Mouse (Mus musculus) lung, postnatal 0 days (tissue): Measurements from ENCODE around the gene Bcl11b. TPM values are rescaled to one million over a fixed set of nuclear protein-coding genes. Genes with fewer than 3 reads are reported as not detected.

Experiments used
- ATAC-seq: fragments of 200-750 bp; cut with Nextera tagmentation; 2 replicates; pipeline ENCODE4 v1.8.0; 2017; ENCODE audit warnings: moderate library complexity
- DNase-seq: peaks from one replicate; pipeline ENCODE4 v3.0.0-alpha.2; 2016; ENCODE audit warnings: low spot score
- H3K27ac ChIP-seq: fragments of 300-500 bp; sonication (generic); 2 replicates; pipeline ENCODE4 v1.5.1; 2014; ENCODE audit warnings: antibody characterized with exemption, mild to moderate bottlenecking, low read length, mixed read lengths
- H3K27me3 ChIP-seq: fragments of 300-500 bp; sonication (generic); replicated peaks from 2 replicates; pipeline ENCODE4 v1.6.1; 2014; ENCODE audit warnings: low read length, mixed read lengths; ENCODE audit not compliant: insufficient read depth
- H3K36me3 ChIP-seq: fragments of 300-500 bp; sonication (generic); 2 replicates; pipeline ENCODE4 v1.6.1; 2014; ENCODE audit warnings: low read length, mixed read lengths; ENCODE audit not compliant: insufficient read depth
- H3K4me1 ChIP-seq: fragments of 300-500 bp; sonication (generic); 2 replicates; pipeline ENCODE4 v1.6.1; 2014; ENCODE audit warnings: antibody characterized with exemption, low read depth, low read length, mixed read lengths; ENCODE audit not compliant: insufficient read depth
- H3K4me2 ChIP-seq: fragments of 300-500 bp; sonication (generic); replicated peaks from 2 replicates; pipeline ENCODE4 v1.6.1; 2014; ENCODE audit warnings: low read depth, mild to moderate bottlenecking, low read length, moderate library complexity, mixed read lengths
- H3K4me3 ChIP-seq: fragments of 300-500 bp; sonication (generic); 2 replicates; pipeline ENCODE4 v1.5.1; 2014; ENCODE audit warnings: low read depth, low read length
- H3K9ac ChIP-seq: fragments of 300-500 bp; sonication (generic); replicated peaks from 2 replicates; pipeline ENCODE4 v1.6.1; 2014; ENCODE audit warnings: low read depth, mild to moderate bottlenecking
- H3K9me3 ChIP-seq: fragments of 300-500 bp; sonication (generic); 2 replicates; pipeline ENCODE4 v1.6.1; 2016; ENCODE audit warnings: low read length, mixed read lengths
- CTCF ChIP-seq: IDR thresholded peaks from 2 replicates; pipeline ENCODE4 v1.5.1; 2016; ENCODE audit warnings: antibody characterized with exemption, mild to moderate bottlenecking
- EP300 ChIP-seq: IDR thresholded peaks from 2 replicates; pipeline ENCODE4 v1.6.1; 2016; ENCODE audit warnings: antibody characterized with exemption, mild to moderate bottlenecking, control low read depth
- WGBS: fragments of 180-500 bp; shearing (Covaris S2); extraction: QIAGEN DNeasy Blood & Tissue Kit; methylation state at CpG from one replicate; pipeline ENCODE4 v1.1.7; 2014; 5-methylcytosine and 5-hydroxymethylcytosine counted together
- polyA plus RNA-seq: library from polyadenylated mRNA; unstranded; fragments of >200 nt; fragmentation: Nextera tagmentation; extraction: Ambion mirVana; gene quantifications from 2 replicates; pipeline ENCODE4 v1.2.1, GENCODE M21; 2015

Gene Bcl11b
- polyA plus RNA-seq, 1 experiment from 2014 or later: 0.44 TPM

DNA sequence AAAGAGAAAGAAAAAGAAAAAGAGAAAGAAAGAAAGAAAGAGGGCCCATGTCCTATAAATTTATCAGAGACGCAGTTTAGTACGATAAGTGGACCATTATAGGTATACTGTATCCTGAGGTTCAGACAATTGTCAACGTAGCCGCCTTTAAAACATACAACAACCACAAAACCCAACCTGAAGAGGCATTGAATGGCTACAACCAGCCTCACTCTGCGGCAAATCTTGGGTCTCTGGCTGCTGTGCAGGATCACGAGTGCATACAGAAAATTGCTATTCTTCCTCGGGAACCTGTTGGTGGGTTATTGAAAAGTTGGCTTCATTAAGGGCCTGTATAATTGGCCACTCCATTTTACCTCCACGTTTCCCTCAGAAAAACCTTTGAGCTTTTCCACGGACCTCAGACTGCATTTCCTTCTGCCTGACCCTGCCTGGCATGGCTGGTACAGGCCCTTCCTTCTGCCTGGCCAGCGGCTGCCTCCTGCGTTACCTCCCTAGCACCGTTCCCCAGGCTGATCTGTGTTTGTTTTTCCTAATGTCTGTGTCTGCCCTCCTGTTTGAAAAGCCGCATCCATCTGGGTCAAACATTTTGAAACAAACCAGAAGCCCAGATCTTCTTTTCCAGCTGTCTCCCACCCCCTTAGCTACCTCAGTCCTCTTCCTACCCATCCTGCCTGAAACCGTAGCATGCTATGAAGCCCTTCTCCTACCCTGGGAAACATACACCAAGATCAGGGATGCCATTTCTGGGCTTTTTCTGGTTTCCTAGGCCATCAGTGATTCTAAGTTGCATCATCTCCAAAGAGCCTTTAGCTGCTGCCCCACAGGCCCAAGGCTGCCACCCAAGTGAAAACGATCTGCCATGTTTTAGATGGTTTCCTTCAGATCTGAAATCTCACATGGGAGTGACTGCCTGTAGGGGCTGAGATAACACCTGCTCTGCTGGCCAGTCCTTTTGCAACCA lies 3.4 kb downstream of the Bcl11b start:
- Histone ChIP-seq H3K9ac (no peak overlapping the region), H3K36me3 (no peaks in the 10 kb centered on the region), H3K27ac (no peak overlapping the region), H3K4me2 (no peak overlapping the region), H3K27me3 (peaks cover 34% of the 10 kb centered on the region), H3K9me3 (no peaks in the 10 kb centered on the region), H3K4me1 (no peaks in the 10 kb centered on the region), H3K4me3 (no peak overlapping the region)
- 70% methylated on average over 15 of the region's 15 CpGs for WGBS
- no peak for DNase-seq
- TF ChIP-seq CTCF (no peak), EP300 (no peak)
- ATAC-seq: no peak

DNA sequence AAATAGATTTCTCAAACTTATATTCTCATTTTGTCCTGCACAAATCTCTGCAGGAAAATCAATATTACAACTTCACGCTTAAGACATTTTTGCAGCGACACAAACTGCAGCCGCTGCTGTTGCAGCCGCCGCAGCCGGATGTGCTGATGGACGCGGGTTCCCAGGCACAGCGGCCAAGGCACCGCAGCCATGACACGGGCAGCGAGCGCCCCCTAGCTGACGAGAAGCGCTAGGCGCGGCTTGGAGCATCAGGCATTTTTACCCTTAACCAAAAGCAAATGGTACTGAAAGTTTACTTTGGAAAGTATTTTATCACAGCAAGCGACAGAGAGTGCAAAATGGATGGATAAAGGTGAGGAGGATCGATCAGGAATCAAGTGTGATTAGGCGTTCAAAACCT lies 4.7 kb downstream of the Bcl11b start:
- H3K4me1 ChIP-seq: no peaks in the 10 kb centered on the region
- H3K27ac ChIP-seq: no peak overlapping the region
- 2% methylated on average over 20 of the region's 20 CpGs for WGBS
- H3K9ac ChIP-seq: no peak overlapping the region
- H3K4me2 ChIP-seq: no peak overlapping the region
- TF ChIP-seq CTCF (peak; percentile 99), EP300 (no peak)
- H3K9me3 ChIP-seq: no peaks in the 10 kb centered on the region
- DNase-seq: peak; percentile 83
- H3K27me3 ChIP-seq: peaks cover 21% of the 10 kb centered on the region
- ATAC-seq: peak; percentile 46; the same call in 1 of the 2 replicates
- no peak overlapping the region for H3K4me3 ChIP-seq
- H3K36me3 ChIP-seq: no peaks in the 10 kb centered on the region

DNA sequence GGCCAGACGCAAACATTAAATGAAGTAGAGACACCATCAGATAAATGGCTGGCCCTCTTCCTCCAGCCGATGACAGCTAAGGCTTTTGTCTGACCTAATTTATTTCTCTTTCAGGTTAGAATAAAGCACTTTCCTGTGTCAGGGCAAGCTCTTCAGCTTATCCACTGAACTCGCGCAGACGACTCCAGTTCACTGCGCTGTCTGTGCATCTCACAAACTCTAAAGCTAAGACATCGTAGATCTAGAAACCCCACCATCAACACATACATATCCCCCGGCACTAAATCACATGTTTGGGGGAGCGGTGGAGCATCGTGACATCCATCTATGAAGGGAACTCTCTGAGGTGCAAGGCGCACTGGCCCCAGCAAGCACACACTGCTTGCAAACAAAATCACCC lies 5.5 kb downstream of the Bcl11b start:
- DNase-seq (no peak), ATAC-seq (no peak)
- H3K36me3 ChIP-seq: no peaks in the 10 kb centered on the region
- 65% methylated on average over 11 of the region's 11 CpGs for WGBS
- H3K4me2 ChIP-seq: no peak overlapping the region
- H3K27me3 ChIP-seq: peaks cover 24% of the 10 kb centered on the region
- H3K4me3 ChIP-seq: no peak overlapping the region
- no peaks in the 10 kb centered on the region for H3K4me1 ChIP-seq
- no peak overlapping the region for H3K9ac ChIP-seq
- no peaks in the 10 kb centered on the region for H3K9me3 ChIP-seq
- no peak overlapping the region for H3K27ac ChIP-seq
- TF ChIP-seq CTCF: no peak
- TF ChIP-seq EP300: no peak

DNA sequence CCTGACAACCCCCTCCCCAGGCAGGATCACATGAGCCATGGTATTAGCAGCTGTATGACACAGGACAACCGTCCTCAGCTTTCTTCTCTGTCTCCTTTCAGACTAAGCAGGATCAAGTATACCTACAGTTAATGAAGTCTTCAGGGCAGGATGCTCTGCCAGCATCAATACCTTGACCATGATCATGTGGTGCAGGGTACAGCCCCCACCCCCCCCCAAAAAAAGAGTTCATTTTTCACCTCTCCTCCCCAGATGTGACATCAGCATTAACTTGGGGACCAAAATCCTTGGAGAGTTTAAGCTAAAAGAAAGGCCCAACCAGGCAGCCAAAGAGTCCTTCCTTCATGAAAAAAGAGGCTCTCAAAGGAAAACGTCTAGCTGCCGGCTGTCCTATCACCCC lies 6.2 kb downstream of the Bcl11b start:
- WGBS: 51% methylated on average over 3 of the region's 3 CpGs
- Histone ChIP-seq H3K27ac (no peak overlapping the region), H3K9me3 (no peaks in the 10 kb centered on the region), H3K36me3 (no peaks in the 10 kb centered on the region), H3K27me3 (peaks cover 18% of the 10 kb centered on the region), H3K4me1 (no peaks in the 10 kb centered on the region), H3K9ac (no peak overlapping the region), H3K4me3 (no peak overlapping the region), H3K4me2 (no peak overlapping the region)
- TF ChIP-seq CTCF (no peak), EP300 (no peak)
- no peak for DNase-seq
- ATAC-seq: no peak

DNA sequence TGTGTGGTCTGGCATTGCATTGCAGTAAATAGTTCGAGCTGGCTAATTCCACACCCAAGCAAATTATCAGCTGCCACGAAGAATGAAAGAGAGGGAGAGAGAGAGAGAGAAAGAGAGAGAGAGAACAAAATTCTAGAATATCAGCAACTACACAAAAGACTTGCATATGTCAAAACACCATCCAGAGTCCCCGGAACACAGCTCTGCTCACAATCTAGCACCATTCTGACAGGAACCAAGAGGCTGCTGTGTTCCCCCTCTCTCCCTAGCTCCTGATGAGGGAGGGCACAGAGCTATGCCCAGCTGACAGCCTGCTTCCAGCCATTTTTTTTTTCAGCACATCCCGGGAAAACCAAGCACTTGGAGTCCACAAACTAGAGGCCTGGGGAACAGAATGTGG lies 6.6 kb downstream of the Bcl11b start:
- WGBS: 42% methylated on average over 4 of the region's 4 CpGs
- Histone ChIP-seq H3K27me3 (peaks cover 14% of the 10 kb centered on the region; the same call in 1 of the 2 replicates), H3K9ac (no peak overlapping the region), H3K27ac (no peak overlapping the region), H3K9me3 (no peaks in the 10 kb centered on the region), H3K4me3 (no peak overlapping the region), H3K36me3 (no peaks in the 10 kb centered on the region), H3K4me2 (no peak overlapping the region), H3K4me1 (no peaks in the 10 kb centered on the region)
- TF ChIP-seq EP300: no peak
- ATAC-seq: no peak
- no peak for DNase-seq

DNA sequence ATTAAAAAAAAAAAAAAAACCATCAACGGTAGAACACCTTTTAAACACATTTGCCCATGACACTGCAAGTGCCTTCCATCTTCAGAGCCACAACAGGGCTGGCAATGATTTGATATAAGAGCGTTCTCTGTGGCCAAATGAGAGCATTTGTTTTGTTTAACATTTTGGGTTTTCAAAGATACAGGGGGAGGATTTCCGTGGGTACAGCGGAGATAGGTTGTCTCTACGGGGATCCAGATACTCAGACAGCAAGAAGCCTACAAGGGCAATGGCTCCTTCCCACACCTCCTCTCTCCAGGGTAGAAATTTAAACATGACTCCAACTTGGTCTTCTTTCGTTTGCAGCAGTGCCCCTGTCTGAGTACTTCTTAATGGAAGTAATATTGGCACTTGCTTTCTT lies 7.2 kb downstream of the Bcl11b start:
- WGBS: 69% methylated on average over 6 of the region's 6 CpGs
- Histone ChIP-seq H3K4me2 (no peak overlapping the region), H3K27ac (no peak overlapping the region), H3K4me3 (no peak overlapping the region), H3K27me3 (peaks cover 14% of the 10 kb centered on the region; the same call in 1 of the 2 replicates), H3K36me3 (no peaks in the 10 kb centered on the region), H3K9me3 (no peaks in the 10 kb centered on the region), H3K9ac (no peak overlapping the region), H3K4me1 (no peaks in the 10 kb centered on the region)
- ATAC-seq (no peak), DNase-seq (no peak)
- no peak for TF ChIP-seq EP300
- TF ChIP-seq CTCF: no peak
